Mouse (Mus musculus) bone marrow, adult 2 months (tissue): ENCODE measurements at regions not wholly inside any gene's neighbourhood (a gene's known extent, or its start where the extent isn't known, plus 50 kb on each side); places are given as distances from the start of the nearest gene placed in this dataset.

Experiments
- H3K27ac ChIP-seq: fragments of 200-500 bp; 2 replicates; pipeline ENCODE4 v1.5.1; 2012; ENCODE audit warnings: low read depth, mild to moderate bottlenecking, control low read depth, inconsistent platforms, low read length; ENCODE audit not compliant: control insufficient read depth, poor library complexity, insufficient read depth
- H3K4me1 ChIP-seq: fragments of 200-500 bp; 2 replicates; pipeline ENCODE4 v1.6.1; 2011; ENCODE audit warnings: low read length; ENCODE audit not compliant: control insufficient read depth, insufficient read depth
- H3K4me3 ChIP-seq: fragments of 200-500 bp; replicated peaks from 2 replicates; pipeline ENCODE3; 2011; ENCODE audit warnings: mild to moderate bottlenecking, low read depth, low read length, control low read depth; ENCODE audit not compliant: control insufficient read depth
- CTCF ChIP-seq: fragments of 200-500 bp; IDR thresholded peaks from 2 replicates; pipeline ENCODE4 v1.5.1; 2011; ENCODE audit warnings: low read length, control low read depth; ENCODE audit not compliant: control insufficient read depth, insufficient read depth
- POLR2A ChIP-seq: fragments of 200-500 bp; IDR thresholded peaks from 2 replicates; pipeline ENCODE4 v1.6.1; 2011; ENCODE audit warnings: low read depth, mild to moderate bottlenecking, control low read depth, low read length, borderline replicate concordance; ENCODE audit not compliant: control insufficient read depth
- WGBS: fragments of 180-500 bp; shearing (Covaris S2); methylation state at CpG from one replicate; pipeline ENCODE4 v1.1.7; 2018; 5-methylcytosine and 5-hydroxymethylcytosine counted together

DNA sequence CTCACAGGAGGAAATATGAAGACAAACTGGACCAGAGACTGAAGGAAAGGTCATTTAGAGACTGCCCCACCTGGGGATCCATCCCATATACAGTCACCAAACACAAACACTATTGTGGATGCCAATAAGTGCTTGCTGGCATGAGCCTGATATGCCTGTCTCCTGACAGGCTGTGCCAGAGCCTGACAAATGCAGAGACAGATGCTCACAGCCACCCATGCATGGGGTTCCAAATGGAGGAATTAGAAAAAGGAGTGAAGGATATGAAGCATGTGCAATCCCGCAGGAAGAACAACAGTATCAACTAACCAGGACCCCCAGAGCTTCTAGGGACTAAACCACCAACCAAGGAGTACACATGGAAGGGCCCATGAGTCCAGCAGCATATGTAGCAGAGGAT is 505.9 kb downstream of the Gm6685 start:
- Histone ChIP-seq H3K4me3 (no peak overlapping the region), H3K27ac (no peak overlapping the region), H3K4me1 (no peaks in the 10 kb centered on the region)
- TF ChIP-seq POLR2A (no peak), CTCF (no peak)
- WGBS: 67% methylated on average over 1 of the region's 1 CpGs

DNA sequence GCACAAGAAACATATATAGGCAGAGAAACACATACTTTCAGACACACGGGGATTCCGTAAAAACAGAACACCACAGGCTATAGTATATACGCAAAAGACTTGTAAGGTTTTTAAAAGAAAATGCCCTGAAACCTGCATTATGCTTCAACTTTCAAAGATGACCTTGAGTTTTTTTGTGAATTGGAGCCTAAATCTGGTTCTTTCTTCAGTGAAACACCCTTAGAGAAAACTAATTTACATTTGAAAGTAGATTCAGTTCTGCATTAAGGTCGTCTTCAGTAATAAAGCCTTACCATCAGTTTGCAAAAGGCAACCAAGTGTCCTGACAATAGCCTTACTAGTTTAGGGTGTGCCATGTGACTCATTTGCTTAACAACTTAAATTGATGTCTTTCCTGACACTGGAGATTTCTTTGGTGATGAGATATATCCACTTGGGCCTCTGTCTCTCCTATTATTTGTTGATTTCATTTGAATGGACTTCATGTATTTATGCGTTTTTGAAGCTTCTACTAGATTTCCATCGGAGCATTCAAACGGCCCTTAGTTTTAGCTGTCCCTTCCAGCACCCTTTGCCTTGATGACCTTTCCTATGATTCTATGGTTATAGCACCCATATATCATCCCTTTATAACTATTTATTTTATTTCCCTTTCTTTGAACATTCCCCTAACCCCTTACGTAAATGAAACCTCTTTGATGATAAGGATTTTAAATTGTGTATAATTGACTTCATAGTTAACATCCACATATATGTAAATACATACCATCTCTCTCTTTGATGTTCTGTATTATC is 539.6 kb downstream of the Gm6685 start:
- 77% methylated on average over 8 of the region's 8 CpGs for WGBS
- no peak overlapping the region for H3K4me3 ChIP-seq
- H3K27ac ChIP-seq: no peak overlapping the region
- no peaks in the 10 kb centered on the region for H3K4me1 ChIP-seq
- TF ChIP-seq POLR2A: no peak
- no peak for TF ChIP-seq CTCF

DNA sequence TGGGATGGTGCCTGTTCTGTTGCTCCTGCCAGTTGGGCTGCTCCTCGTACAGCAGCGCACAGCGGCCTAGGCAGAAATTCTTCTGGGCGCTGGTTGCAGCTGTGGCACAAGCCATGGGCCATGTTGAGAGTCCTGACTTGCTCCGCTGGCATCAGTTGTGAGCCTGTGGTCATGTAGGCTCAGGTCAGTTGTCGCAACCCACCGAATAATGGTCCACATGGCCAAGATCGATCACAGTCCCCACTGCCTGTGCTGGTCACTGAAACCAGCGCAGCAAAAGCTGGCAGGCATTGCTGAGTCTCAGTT is 585.8 kb downstream of the Gm6685 start:
- Histone ChIP-seq H3K27ac (no peak overlapping the region), H3K4me1 (no peaks in the 10 kb centered on the region), H3K4me3 (no peak overlapping the region)
- TF ChIP-seq POLR2A (no peak), CTCF (no peak)
- 73% methylated on average over 9 of the region's 9 CpGs for WGBS

DNA sequence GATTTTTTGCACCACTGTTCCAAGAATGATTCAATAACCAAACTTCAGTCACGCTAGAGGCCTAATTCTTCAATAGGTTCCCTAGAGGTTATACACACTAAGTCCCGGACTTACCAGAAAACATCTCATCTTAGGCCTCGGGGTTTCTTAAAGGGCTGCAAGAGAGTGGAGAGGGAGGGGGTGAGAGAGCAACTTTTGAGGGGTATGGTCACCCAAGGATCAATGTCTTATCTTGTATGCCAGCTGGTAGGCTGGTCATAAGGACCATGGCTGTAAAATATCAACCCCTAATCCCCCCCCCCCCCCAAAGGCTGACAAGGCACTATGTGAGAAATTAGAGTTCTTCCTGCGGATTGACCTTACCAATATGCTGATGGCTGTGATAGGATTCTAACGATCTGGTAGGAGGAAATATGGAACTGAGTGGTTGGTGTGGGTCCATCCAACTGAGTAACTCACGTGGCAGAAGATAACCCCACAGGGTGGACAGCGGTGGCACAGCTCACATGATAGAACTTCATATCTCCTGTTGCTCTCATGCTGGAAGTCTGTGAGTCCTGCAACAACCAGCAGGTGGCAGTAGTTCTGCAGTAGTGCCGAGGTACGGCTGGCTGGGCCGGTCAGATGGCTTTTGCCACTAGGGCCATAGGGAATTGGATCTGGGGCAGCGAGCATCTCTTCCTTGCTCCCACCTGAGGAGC is 586.3 kb downstream of the Gm6685 start:
- no peak overlapping the region for H3K4me3 ChIP-seq
- WGBS: 40% methylated on average over 11 of the region's 11 CpGs
- H3K27ac ChIP-seq: no peak overlapping the region
- TF ChIP-seq POLR2A (no peak), CTCF (peak; percentile 24; the same call in 1 of the 2 replicates)
- H3K4me1 ChIP-seq: no peaks in the 10 kb centered on the region

- no peak for TF ChIP-seq CTCF
- TF ChIP-seq POLR2A: no peak
- 84% methylated on average over 2 of the region's 2 CpGs for WGBS
Measured at GRCm38 (mm10) chr11:27726109-27726508, 613.6 kb downstream of the Gm6685 start.

GRCm38 (mm10) chr11:27721346-27721745 is 618.3 kb downstream of the Gm6685 start:
- no peak for TF ChIP-seq POLR2A
- no peak for TF ChIP-seq CTCF
- WGBS: 56% methylated on average over 7 of the region's 7 CpGs
- H3K4me3 ChIP-seq: no peak overlapping the region
- no peak overlapping the region for H3K27ac ChIP-seq
- H3K4me1 ChIP-seq: no peaks in the 10 kb centered on the region

More at GRCm38 (mm10) chr11:27726109-27726508, 613.6 kb downstream of the Gm6685 start:
- H3K4me1 ChIP-seq: no peaks in the 10 kb centered on the region
- H3K4me3 ChIP-seq: no peak overlapping the region
- no peak overlapping the region for H3K27ac ChIP-seq

DNA sequence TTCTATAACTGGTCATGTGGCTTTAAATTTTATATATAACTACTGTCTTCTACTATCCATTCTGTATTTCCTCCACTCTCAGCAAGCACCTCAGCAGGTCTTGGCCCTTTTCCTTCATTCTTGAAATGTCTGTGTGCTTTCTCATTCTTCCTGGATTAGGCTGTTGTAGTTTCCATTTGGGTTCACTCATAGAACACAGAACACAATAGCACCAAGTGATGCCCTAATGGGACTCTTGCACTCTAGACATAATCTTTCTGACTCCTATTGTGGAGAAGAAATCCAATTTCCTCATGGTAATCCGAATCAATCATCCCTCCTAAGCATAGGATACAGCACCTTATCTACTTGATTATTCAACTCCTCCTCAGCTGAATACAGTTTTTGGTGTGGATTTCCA is 667.2 kb downstream of the Gm6685 start:
- 41% methylated on average over 1 of the region's 1 CpGs for WGBS
- TF ChIP-seq POLR2A: no peak
- TF ChIP-seq CTCF: no peak
- Histone ChIP-seq H3K4me1 (no peaks in the 10 kb centered on the region), H3K4me3 (no peak overlapping the region), H3K27ac (no peak overlapping the region)
